Mouse (Mus musculus) adrenal gland, postnatal 14 days (tissue): ENCODE measurements around the gene Gramd1a. TPM values are rescaled to one million over a fixed set of nuclear protein-coding genes. Genes with fewer than 3 reads are reported as not detected.

Experiments
- DNase-seq: peaks from one replicate; pipeline ENCODE4 v3.0.0; 2021; ENCODE audit warnings: mixed read lengths
- total RNA-seq: library from RNA; stranded (reverse); gene quantifications from 2 replicates; pipeline ENCODE4 v1.2.3, GENCODE M21; 2021

Gramd1a gene
- total RNA-seq, 1 experiment from 2014 or later, result 45.9 TPM

DNA sequence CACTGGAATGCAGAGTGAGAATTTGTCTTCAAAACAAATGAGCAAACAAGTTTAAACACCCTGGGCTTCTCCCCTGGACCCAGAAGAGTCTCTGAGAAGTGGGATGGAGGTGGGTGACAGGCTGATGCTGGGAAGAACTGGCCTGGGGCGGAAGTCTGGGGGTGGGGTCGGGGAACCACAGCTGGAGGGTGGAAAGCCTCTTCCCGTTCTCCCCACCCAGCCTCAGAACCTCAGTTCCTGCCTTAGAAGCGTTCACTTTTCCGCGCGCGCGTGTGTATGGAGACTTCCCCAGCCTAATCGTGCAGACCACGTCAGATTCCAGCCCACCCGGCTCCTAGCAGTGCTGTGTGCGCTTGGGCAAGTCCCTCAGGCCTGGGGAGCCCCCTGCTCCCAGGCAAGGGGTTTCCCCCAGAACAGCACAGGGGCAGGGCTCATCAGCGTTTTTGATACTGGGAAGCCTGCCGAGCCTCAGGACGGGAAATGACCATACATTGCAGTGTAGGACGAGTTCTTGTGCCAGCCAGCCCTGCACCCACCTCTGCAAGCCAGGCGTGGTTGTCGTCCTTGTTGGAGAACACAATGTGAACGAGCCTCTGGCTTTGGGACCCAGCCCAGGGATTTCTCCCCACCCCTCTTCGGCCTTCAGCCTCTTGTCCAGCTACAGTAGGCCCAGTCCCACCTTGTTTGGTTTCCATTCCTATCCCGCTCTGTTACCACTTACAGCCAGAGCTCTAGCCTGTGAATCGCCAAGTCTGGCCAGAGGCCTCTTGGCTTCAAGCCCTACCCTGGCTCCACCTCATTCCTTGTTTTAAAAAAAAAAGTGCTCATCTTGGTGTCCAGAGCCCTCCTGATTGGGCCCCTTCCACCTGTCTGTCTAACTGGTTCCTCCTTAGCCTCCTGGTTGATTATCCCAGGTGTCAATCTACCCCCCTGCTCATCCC lies 4.1 kb downstream of the Gramd1a start:
- DNase-seq, result peak; percentile 71

DNA sequence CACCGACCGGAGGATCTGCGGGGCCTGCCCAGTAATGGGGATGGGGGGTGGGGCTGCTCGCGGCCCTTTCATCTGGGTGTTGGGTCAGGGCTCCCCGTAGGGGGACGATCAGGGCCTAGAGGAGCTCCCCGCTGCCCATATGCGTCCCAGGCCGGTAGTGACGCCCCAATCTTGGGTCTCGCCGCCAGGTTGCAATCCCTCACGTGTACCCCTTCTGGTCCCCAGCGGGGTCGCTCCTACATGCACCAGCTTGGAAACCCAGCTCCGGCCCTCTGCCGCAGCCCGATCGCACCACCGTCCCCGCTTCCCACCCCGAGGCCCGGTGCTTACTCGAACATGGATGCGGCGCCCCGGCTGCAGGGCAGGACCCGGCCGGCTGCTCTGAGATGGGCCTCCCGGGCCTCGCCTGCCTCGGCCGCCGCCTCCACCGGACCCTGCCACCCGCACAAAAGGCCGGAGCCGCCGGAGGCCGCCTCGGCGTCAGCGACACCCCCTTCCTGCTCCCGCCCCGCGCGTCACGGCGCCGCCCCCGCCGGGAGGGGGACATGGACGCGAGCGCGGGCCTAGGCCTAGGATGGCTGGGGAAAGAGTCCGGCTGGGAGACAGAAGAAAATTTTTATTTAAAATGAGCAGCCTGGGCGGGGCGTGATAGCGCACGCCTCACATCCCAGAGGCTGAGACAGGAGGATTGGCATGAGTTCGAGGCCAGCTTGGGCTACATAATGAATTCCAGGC lies 5.0 kb downstream of the Gramd1a start:
- peak; percentile 96 for DNase-seq

DNA sequence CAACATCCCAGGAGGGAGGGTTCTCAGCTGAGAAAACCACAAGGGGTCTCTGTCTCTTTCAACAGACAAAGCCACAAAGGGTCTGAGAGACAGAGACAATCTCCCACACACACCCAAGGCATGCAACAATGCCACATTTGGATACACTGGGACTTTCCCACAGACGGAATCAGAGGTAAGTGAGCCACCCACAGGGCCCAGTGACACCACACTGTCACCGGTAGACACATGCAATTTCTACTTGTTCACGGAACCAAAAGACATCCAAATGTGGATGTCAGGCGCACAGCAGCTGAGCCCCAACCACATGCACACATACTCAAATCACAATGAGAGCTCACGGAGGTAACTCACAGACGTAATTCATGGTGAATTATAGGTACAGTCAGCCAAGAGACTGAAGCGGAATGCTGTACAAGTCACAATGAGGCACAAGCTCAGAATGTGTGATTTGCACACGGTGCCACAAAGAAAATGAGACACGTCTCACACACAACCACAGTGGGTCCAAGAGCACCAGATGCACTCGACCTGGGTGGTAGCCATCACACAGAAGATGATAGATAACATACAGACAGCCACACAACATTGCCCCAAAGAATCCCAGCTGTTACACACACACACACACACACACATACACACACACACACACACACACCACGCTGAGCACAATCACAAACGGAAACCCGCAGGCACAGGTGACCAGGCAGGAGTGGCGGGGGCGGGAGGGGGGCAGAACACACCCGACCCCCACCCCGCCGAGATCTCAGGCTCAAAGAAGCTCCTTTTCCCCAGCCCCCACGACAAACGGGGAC lies 5.7 kb downstream of the Gramd1a start:
- DNase-seq, result no peak

DNA sequence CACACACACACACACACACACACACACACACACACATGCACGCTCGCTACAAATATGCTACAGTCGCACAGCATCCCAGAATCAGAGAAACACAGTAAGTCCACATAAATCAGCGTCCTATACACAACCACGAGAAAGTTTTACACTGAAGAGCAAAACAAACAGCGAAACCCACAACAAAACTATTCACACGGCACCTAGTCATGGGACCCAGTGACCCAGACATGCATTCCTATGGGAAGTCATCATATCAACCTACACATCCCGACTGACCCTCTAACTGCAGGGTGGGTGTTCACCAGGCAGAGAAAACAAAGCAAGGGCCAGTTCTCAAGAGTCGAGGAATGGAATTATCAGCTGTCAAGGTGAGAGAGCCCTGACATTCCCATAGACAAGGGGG lies 6.4 kb downstream of the Gramd1a start:
- DNase-seq, result no peak

DNA sequence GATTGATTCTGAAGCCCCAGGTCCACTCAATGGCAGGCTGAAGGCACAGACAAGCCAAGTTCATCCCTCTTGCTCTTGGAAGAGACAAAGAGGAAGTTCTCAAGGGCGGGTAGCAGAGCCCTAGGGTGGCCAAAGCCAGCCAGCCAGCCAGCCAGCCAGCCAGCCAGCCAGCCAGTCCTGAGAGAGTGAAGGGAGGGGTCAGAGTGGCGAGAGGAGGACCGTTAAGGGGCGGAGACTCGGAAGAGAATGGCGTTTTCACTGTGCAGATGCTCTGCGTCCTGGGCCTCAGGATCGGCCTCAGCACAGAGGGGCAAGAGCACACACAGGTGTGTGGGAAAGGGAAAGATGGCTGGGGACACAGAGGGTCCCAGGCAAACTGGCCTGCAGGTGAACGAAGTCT lies 6.9 kb downstream of the Gramd1a start:
- peak; percentile 81 for DNase-seq

DNA sequence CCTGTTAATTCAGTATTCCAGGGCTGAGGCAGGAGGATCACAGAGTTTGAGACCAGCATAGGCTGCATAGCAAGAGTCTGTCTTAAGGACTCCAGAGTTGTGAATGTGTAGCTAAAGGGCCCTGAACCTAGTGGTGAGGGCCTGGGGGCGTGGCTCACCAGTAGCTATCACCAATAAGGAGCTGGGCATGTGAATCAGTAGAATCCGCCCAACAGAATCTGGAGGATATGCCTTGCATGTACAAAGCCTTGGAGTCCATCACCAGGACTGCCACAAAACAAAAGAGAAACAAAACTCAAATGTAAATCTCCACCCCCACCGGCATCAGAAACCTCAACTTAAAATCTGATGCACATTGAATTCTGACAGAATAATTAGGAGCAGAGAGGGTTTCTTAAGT lies 7.6 kb downstream of the Gramd1a start:
- DNase-seq, result peak; percentile 59

DNA sequence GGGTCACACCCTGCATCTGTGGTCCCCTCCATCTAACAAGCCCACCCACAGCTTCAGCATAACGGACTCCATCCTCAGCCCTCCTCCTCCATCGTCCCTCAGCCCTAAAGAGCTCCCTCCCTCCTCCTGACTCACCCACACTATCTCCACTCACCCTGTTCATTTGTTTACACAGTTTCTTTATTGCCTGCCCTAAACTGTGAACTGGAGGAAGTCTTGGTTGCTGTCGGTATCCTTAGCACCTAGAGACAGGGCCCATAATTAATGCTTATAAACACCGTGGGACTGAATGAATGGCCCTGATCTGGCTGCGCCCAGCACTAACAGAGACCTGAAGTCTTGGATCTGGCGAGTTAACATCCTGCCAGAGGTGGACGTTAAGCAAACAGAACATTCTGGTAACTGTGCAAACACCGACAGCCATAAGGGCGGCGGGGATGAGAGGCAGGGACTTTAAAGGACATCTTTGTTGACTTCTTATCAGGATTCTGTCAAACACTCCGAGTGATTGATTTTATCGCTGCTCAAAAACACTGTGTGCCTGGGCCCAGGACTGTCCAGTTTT lies 10.0 kb downstream of the Gramd1a start:
- DNase-seq, result no peak

DNA sequence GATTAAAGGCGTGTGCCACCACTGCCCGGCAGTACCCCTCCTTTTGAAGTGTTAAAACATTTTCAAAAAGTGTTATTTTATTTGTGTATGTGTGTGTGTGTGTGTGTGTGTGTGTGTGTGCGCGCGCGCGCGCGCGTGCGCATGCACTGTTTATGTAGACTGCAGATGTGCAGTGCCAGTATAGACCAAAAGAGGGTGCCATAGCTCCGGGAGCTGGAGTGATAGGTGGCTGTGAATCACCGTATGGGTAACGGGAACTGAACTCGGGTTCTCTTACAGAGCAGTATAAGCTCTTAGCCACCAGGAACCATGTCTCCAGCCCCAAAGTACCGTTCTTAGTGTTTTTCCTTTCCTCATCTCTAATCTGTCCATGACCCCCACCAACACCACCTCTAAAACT lies 10.8 kb downstream of the Gramd1a start:
- no peak for DNase-seq

DNA sequence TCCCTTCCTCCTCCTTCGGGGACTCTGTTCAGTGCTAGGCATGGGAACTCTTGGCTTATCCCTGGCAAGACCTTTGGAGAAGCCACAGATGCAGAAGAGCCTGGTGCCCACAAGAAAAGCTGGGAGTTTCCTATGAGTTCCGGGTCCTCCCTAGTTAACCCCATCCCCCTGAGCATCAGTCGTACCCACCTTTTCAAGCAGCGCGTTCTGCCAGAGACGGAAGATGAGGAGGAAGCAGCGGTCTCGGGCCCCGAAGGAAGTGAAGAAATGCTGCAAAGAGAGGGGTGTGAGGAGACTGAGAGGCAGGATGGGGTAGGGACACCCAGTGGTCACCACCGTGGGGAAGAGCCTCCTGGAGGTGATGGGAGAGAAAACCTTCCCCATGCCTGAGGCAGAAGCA lies 14.8 kb downstream of the Gramd1a start:
- no peak for DNase-seq

DNA sequence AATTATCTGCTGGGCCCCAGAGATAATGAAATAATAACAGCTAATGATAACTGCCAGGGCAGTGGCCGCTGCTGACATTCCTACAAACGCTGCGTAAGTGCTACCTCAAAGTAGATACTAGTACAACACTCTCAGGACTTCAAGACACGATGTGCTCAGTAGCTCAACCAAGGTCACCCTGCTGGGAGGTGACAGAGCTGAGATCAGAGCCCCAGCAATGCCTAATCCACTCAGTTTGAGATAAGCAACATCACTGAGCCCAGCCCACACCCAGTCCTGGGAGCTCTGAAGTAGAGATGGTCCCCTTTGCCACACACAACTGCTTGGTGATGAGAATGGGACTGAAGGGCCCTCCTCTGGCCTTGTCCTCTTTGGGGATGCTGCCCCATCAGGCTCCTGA lies 15.4 kb downstream of the Gramd1a start:
- DNase-seq, result no peak

DNA sequence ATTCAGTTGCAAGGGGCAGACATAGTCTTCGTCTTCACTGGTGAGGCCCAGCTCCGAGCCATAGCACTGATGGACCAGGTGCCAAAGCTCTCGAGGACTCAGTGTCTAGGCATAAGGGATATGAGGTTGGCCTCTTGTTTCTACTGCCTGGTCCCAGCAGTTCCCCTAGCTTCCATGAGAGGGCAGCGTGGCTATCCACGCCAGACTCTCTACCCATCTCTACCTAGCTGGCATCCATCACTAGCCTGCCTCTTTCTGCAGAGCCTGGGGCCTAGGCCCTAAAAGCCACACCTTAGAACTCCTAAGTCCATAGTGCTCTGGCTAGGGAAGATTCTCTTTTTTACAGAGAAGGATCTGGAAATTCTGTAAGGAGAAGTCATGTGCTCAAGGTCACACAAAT lies 15.9 kb downstream of the Gramd1a start:
- peak; percentile 81 for DNase-seq

DNA sequence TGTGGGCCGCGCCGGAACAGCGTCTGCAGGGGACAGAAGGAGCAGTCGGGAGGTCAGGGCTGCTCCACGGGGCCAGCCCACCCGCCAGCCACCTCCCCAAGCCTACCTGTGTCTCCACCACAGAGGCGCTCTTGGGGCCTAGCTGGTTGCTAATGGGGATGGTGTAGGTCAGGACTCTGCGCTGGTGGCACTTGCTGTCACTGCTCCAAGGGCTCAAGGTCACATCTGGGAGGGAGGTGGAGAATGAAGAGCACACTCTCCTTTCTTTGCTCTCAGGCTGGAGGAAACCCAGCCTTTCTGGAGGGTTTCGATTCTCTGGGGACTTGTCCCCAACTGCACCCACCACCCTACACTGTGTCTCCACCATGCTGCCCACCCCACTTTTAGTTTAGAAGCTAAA lies 20.0 kb downstream of the Gramd1a start:
- DNase-seq, result peak; percentile 69

DNA sequence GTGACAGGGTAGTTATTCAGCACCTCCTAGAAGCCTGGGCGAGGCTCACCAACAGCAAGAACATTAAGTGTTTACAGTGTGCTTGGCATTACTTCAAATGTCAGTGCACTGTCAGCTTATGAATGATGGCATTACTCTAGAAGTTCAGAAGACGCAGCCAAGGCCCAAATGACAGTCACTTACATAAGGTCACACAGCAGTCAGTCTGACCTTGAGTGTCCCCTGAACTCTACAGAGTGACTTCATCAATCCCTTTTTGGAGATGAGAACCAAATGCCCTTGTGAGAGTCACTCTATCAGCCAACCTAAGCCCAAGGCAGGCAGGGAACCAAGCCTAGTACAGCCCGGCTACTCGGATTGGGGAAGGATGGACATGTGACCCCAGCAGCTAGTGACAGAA lies 23.8 kb downstream of the Gramd1a start:
- DNase-seq, result peak; percentile 62

DNA sequence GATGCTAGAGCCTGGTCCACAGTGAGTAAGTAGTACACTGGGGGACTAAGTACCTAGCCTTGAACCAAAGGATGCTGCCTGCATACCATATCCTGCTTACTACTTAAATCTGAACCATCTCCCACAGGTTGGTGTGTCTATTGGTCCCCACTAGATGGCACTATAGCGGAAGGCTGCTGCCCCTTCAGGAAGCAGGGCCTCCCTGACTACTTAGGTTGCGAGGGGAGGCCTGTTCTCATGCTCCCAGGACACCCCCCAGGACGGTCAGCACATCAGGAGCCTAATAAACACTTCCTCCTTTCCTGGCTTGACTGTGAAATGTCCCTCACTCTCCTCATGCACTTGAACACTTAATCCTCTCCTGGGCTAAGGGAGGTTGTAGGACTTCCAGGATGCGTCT lies 24.9 kb downstream of the Gramd1a start:
- peak; percentile 76 for DNase-seq

DNA sequence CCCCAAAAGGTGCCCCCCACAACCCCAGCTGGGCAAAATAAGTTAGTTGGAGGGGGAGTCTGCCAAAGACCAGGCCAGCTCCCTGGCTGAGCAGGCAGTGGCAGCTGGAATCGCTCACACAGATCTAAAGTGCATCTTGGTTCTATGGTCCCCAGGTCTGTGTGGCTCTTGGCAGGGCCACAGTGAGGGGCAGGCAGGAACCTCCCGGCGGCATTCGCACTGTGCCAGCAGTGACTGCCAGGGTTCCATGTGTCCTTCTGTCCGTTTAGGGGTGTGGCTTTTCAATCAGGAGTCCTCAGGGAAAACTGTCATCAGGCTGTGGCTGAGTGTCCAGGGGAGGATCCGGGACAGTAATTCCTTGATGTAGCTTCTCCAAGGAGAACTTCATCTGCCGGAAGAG lies 25.5 kb downstream of the Gramd1a start:
- no peak for DNase-seq

DNA sequence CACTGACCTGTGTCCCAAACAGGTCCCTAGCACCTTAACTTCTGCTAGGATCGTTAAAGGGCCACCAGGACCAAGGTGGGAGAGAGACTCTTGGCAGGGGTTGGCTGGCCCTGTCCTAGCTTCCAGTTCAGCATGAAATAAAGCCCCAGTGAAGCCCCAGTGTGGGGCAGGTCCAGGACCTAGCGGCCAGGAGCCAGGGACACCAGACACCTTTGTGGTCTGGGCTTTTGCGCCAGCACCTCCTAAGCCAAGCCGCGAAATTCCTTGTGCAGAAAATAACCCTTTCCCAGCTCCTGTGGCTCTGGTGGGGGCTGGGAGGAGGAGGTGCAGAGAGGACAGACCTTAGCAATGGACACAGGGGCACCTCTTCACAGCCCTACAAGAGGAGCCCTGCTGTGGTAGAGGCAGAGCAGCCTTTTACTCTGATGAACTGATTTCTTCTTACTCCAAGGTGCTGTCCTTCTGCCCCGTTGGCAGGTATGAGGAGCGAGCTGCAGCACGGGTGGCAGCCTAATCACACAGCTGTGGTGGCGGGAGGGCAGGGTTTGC lies 27.5 kb downstream of the Gramd1a start:
- DNase-seq, result no peak

DNA sequence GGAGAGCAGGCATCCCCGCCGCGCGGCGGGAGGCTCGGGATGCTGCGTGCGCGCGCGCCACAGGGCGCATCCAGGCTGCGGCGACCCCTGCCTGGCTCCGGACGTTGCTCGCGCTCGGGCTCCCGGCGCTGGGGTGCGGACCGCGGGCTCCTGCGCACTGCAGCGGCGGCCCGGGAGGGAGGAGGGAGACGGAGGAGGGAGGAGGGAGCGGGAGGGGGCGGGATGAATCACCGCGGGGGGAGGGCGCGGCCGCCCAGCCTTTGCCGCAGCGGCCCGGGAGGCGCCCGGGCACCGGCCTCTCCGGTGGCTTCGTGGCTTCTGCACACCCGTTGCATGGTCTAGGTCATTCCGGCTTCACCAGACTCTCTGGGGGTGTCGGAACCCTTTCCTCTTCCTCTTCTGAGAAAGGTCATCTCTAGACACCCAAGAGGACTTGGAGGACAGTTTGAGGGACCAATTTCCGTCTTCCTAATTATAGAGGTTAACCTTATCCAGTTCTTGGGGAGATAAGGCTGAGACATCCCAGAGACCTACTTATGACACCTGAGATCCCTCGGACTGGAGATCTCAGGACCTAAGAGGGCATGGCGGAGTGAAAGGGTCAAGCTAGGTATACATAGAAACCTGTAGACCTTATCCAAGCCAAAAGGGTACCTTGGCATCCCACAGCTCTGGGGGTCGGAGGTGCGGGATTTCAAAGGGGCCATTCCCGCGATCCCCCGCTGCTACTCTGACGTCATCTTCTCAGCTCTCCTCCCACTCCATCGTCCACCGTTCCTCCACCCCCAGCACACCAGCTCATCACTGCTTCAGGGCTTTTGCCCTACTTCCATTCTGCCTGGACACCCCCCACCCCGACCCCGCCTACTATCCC lies 28.6 kb downstream of the Gramd1a start, which contains the start of gene Scn1b:
Gene Scn1b, minus strand, starts transcription at position 153 of the 874 bp plus-strand sequence.
- peak; percentile 81 for DNase-seq

DNA sequence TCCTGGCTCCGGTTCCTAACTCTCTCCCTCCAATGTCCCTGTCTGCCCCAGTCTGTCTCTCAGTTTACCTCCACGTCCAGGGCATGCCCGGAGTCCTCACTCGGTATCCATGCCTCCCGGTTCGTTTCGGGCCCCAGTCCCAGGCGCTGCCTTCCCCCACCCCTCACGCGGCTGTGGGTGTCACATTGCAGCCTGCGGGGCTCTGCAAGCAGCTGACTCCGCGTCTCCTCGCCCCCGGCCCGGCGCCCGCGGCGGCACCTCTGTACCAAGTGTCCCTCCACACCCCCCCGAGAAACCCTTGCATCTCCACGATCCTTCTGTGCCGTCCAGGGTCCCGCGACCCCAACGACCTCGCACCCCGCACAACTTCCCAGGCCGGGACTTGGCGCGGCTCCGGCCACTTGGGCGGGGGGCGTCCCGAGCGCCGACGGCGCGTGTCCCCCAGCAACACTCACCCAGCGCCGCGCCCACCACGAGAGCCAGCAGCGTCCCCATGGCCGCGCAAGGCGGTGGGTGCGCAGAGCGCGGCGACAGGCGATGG lies 29.4 kb downstream of the Gramd1a start:
- DNase-seq, result no peak

DNA sequence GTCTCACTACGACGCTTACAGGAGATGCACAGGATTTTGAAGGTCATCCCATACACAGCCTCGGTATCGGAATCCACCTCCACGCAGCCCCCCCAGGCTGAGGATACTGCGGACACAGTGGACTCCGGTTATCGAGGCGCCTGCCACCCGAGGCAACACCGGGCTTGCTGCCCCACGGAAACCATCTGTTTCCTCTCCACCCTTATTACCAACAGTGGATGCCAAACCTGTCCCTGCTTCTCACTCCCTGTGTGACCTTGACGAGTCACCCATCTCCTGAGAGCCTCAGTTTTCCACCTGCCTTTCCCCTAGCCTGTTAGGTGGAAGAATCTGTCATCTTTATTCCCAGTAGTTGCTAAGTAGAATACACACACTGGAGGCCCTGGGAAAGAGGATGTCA lies 30.6 kb downstream of the Gramd1a start:
- DNase-seq, result no peak

DNA sequence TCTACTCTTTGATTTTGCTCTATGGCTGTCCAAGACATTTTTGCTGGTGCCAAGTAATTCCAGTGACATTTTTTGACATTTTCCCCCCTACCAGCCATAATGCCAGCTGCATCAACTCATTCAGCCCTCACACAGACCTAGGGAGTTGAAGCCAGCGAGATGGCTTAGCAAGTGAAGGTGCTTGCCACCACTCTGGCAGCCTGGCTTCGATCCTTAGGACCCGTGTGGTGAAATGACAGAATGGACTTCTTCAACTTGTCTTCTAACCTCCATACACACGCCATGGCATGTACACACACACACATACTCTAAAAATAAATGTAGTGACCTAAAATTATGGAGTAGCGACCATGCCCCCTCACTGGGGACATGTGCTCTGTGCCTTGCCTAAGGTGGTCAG lies 31.3 kb downstream of the Gramd1a start:
- no peak for DNase-seq

DNA sequence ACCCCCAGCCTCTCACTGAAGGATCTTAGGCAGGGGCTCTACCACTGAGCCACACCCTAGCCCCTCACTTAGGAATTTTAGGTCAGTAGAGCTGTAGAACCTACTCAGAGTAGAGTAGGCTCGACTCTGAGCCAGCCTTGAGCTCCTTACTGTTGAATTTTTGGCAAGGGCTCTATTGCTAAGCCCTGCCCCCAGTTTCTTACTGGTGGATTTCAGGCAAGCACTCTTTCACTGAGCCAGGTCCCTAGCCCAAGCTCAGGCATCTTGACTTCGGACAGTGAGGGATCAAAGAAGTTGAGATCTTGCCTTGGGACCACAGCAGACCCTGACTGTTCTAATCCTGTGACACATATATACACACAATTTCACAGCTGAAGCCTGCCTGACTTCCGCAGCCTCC lies 32.0 kb downstream of the Gramd1a start:
- DNase-seq, result no peak
